Mouse (Mus musculus) heart, adult 10 weeks (tissue): Measurements from ENCODE around the gene Tgif1. TPM values are rescaled to one million over a fixed set of nuclear protein-coding genes. Genes with fewer than 3 reads are reported as not detected.

Experiments
- polyA plus RNA-seq: library from polyadenylated mRNA; stranded (reverse); fragments of 350-450 nt; fragmentation: Illumina TruSeq; extraction: RNeasy Lipid Tissue Mini Kit (QIAGEN cat#74804); gene quantifications from one replicate; pipeline ENCODE4 v1.2.3, GENCODE M21; 2014; ENCODE audit warnings: low read depth, low replicate concordance

The Tgif1 gene
- 4.9 TPM for polyA plus RNA-seq

DNA sequence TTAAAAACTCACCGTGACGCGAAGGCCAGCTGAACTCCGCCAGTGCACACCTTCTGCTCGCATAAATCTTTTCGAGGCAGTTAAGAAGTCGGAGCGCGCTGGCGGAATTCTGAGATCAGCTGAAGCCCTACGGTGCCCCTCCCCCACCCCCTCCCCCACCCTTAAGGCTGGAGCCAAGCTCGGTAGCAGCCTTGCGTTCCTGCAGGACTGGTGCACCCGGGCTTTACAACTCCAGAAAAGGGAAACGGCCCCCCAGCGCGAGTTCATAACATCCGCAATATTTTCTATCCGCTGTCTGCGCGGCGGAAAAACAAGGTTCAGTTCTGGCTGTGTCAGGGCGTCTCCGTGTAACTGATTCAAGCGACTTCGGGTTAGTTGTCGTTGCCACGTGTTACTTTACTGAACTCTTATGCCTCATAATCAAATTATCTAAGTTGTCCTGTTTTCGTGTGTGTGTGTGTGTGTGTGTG is at the start of gene Tgif1:
Tgif1 (minus strand) TSS at position 111 of the 470 bp plus-strand sequence.

Other genes with a start within 250 kb of the Tgif1 start
- 917 TPM for gene Myom1, start 149.1 kb upstream of the Tgif1 start, polyA plus RNA-seq
- 1,095 TPM for gene Myl12a, start 149.3 kb upstream of the Tgif1 start, polyA plus RNA-seq